Mouse (Mus musculus) neural tube, embryonic 12.5 days (tissue): Measurements from ENCODE around the gene Mpv17l2. TPM values are rescaled to one million over a fixed set of nuclear protein-coding genes. Genes with fewer than 3 reads are reported as not detected.
A peak's percentile ranks its signal among the peaks of the same experiment; 100 is the strongest.

Source experiments
- ATAC-seq: fragments of 200-750 bp; cut with Nextera tagmentation; 2 replicates; pipeline ENCODE4 v1.8.0; 2017; ENCODE audit warnings: low read depth, mild to moderate bottlenecking, moderate TSS enrichment, moderate library complexity; ENCODE audit not compliant: low FRiP score
- H3K27ac ChIP-seq: fragments of 300-500 bp; sonication (generic); 2 replicates; pipeline ENCODE4 v1.5.1; 2016
- H3K27me3 ChIP-seq: fragments of 300-500 bp; sonication (generic); replicated peaks from 2 replicates; pipeline ENCODE4 v1.6.1; 2016; ENCODE audit warnings: mild to moderate bottlenecking
- H3K36me3 ChIP-seq: fragments of 300-500 bp; sonication (generic); 2 replicates; pipeline ENCODE4 v1.6.1; 2016; ENCODE audit warnings: mild to moderate bottlenecking
- H3K4me1 ChIP-seq: fragments of 300-500 bp; sonication (generic); 2 replicates; pipeline ENCODE4 v1.6.1; 2016
- H3K4me2 ChIP-seq: fragments of 300-500 bp; sonication (generic); replicated peaks from 2 replicates; pipeline ENCODE4 v1.6.1; 2016; ENCODE audit warnings: mild to moderate bottlenecking
- H3K4me3 ChIP-seq: fragments of 300-500 bp; sonication (generic); 2 replicates; pipeline ENCODE4 v1.5.1; 2016
- H3K9ac ChIP-seq: fragments of 300-500 bp; sonication (generic); 2 replicates; pipeline ENCODE4 v1.6.1; 2016; ENCODE audit warnings: mild to moderate bottlenecking
- H3K9me3 ChIP-seq: fragments of 300-500 bp; sonication (generic); 2 replicates; pipeline ENCODE4 v1.6.1; 2016; ENCODE audit warnings: mild to moderate bottlenecking
- WGBS: fragments of 180-500 bp; shearing (Covaris S2); methylation state at CpG from one replicate; pipeline ENCODE4 v1.1.7; 2016; 5-methylcytosine and 5-hydroxymethylcytosine counted together
- polyA plus RNA-seq: library from polyadenylated mRNA; unstranded; fragments of >200 nt; fragmentation: Nextera tagmentation; extraction: Ambion mirVana; gene quantifications from 2 replicates; pipeline ENCODE4 v1.2.1, GENCODE M21; 2016

Mpv17l2 gene
- polyA plus RNA-seq, 1 experiment from 2014 or later: 51.2 TPM

GRCm38 (mm10) chr8:70753151-70753550 is 7.6 kb downstream of the Mpv17l2 start:
- Histone ChIP-seq H3K9me3 (no peaks in the 10 kb centered on the region), H3K27me3 (peaks cover 10% of the 10 kb centered on the region), H3K27ac (no peak overlapping the region), H3K4me1 (peaks cover 29% of the 10 kb centered on the region), H3K9ac (peak overlapping the region; percentile 26; the same call in 1 of the 2 replicates), H3K36me3 (peaks cover 21% of the 10 kb centered on the region), H3K4me3 (no peak overlapping the region), H3K4me2 (peak overlapping the region; percentile 26)
- WGBS: 32% methylated on average over 21 of the region's 21 CpGs
- no peak for ATAC-seq

DNA sequence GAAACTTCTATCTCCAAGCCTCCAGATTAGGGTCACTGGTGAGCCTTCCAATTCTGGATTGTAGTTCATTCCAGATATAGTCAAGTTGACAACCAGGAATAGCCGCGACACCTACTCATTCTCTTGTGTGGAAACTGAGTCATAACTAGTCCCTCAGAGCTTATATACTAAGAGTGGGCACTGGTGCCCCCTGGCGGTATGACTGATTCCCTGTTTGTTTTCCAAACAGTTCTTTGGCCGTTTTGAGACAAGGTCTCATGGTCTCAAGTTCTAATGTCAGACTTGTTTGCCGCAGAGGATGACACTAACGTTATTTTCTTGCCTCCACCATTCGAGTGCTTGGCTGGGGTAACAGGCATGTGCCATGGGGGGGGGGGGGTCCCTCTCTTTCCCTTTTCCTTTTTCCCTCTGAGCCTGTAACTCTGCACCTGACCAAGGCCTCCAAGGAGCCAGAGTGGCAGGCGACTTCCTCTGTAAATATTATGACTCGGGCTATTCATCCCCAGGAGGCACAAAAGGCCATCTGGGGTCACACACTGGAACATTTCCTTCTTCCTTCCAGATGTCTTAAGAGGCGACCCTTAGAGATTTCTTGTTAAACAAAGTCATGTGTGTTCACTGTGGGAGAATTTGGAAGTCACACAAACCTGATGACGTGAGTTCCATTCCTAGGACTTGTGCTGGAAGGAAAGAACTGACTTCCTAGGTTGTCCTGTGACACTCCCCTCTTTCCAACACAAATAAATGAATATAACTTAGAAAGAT is 8.6 kb downstream of the Mpv17l2 start:
- WGBS: 38% methylated on average over 11 of the region's 11 CpGs
- no peak for ATAC-seq
- no peak overlapping the region for H3K4me3 ChIP-seq
- H3K27ac ChIP-seq: no peak overlapping the region
- peaks cover 12% of the 10 kb centered on the region for H3K36me3 ChIP-seq
- no peak overlapping the region for H3K9ac ChIP-seq
- no peaks in the 10 kb centered on the region for H3K9me3 ChIP-seq
- H3K4me1 ChIP-seq: peaks cover 20% of the 10 kb centered on the region
- no peak overlapping the region; the same call in 1 of the 2 replicates for H3K4me2 ChIP-seq
- peaks cover 20% of the 10 kb centered on the region for H3K27me3 ChIP-seq

GRCm38 (mm10) chr8:70750128-70750680 is 10.5 kb downstream of the Mpv17l2 start:
- H3K9ac ChIP-seq: no peak overlapping the region
- no peak overlapping the region for H3K27ac ChIP-seq
- no peak for ATAC-seq
- H3K4me2 ChIP-seq: no peak overlapping the region
- WGBS: 88% methylated on average over 13 of the region's 13 CpGs
- no peaks in the 10 kb centered on the region for H3K9me3 ChIP-seq
- H3K36me3 ChIP-seq: no peaks in the 10 kb centered on the region
- H3K4me3 ChIP-seq: no peak overlapping the region
- H3K27me3 ChIP-seq: peaks cover 39% of the 10 kb centered on the region
- H3K4me1 ChIP-seq: peaks cover 9% of the 10 kb centered on the region

DNA sequence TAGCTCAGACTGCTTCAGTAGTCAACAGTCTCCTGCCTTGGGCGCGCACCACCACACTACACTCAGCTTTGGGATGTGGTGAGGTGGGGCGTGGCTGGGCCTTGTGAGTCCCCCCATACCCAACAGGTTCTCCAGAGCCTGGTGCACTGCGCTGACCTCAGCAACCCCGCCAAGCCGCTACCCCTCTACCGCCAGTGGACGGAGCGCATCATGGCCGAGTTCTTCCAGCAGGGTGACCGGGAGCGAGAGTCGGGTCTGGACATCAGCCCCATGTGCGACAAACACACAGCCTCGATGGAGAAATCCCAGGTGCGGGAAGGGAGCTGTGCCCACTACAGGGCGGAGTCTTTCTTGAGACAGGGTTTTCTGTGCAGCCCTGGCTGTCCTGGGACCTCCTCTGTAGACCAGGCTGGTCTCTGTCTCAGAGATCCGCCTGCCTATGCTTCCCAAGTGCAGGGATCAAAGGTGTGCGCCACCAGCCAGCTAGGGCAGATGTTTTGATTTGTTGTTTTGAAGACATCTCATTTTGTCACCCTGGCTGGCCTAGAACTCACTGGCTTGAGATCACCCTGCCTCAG is 11.6 kb downstream of the Mpv17l2 start:
- Histone ChIP-seq H3K9me3 (no peaks in the 10 kb centered on the region), H3K4me2 (no peak overlapping the region), H3K4me3 (no peak overlapping the region), H3K27me3 (peaks cover 49% of the 10 kb centered on the region), H3K36me3 (no peaks in the 10 kb centered on the region), H3K4me1 (peaks cover 7% of the 10 kb centered on the region; the same call in 1 of the 2 replicates), H3K9ac (no peak overlapping the region), H3K27ac (no peak overlapping the region)
- WGBS: 80% methylated on average over 19 of the region's 19 CpGs
- no peak for ATAC-seq

GRCm38 (mm10) chr8:70748246-70749096 is 12.3 kb downstream of the Mpv17l2 start:
- no peak overlapping the region for H3K9ac ChIP-seq
- H3K4me2 ChIP-seq: no peak overlapping the region
- peaks cover 14% of the 10 kb centered on the region for H3K4me1 ChIP-seq
- WGBS: 88% methylated on average over 23 of the region's 23 CpGs
- peaks cover 57% of the 10 kb centered on the region for H3K27me3 ChIP-seq
- ATAC-seq: no peak
- H3K9me3 ChIP-seq: no peaks in the 10 kb centered on the region
- no peaks in the 10 kb centered on the region for H3K36me3 ChIP-seq
- H3K4me3 ChIP-seq: no peak overlapping the region
- no peak overlapping the region for H3K27ac ChIP-seq

DNA sequence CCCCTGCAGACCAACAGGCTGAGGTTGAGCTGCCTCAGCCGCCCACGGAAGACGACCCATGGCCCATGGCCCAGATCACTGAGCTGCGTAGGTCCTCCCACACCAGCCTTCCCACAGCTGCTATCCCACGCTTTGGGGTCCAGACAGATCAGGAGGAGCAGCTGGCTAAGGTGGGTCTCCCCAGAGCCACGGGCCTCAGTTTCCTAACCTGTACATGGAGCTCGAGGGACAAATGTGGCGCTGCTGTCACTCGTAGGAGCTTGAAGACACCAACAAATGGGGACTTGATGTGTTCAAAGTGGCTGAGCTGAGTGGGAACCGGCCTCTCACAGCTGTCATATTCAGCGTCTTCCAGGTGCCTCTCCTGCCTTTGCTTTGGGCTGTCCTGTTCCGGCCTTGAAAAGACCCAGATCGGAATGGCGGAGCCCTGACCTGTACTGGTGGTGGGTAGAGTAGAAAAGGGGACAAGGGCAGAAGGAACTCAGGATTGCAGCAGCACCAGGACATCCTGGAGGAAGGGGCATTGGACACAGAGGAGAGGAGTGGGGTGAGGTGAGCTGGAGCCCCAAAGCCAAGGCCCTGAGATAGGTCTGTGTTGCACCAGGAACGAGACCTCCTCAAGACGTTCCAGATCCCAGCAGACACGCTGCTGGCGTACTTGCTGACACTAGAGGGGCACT is 13.4 kb downstream of the Mpv17l2 start:
- peaks cover 68% of the 10 kb centered on the region for H3K27me3 ChIP-seq
- WGBS: 85% methylated on average over 18 of the region's 18 CpGs

DNA sequence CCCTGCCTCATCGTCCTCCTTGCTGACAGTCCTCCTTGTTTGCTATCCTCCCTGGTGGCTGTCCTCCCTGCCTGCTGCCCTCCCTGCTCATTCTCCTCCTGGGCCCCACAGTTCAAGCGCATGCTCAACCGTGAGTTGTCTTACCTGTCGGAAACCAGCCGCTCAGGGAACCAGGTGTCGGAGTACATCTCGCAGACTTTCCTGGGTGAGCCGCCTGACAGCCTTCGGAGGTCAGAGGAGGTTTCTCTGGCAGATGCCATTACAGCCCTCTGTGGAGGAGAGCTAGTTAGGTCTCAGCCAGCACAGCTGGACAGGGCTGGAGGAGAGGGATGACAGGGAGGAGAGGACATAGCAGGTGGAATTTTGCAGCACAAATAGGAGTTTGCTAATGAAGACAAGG is 14.1 kb downstream of the Mpv17l2 start:
- Histone ChIP-seq H3K36me3 (no peaks in the 10 kb centered on the region), H3K4me1 (peaks cover 16% of the 10 kb centered on the region), H3K27ac (no peak overlapping the region), H3K9me3 (no peaks in the 10 kb centered on the region), H3K4me2 (no peak overlapping the region), H3K9ac (no peak overlapping the region), H3K27me3 (peaks cover 75% of the 10 kb centered on the region), H3K4me3 (no peak overlapping the region)
- 79% methylated on average over 9 of the region's 9 CpGs for WGBS
- no peak for ATAC-seq

More for the DNA sequence above, 13.4 kb downstream of the Mpv17l2 start:
- H3K9ac ChIP-seq: no peak overlapping the region
- no peak overlapping the region for H3K4me2 ChIP-seq
- H3K36me3 ChIP-seq: no peaks in the 10 kb centered on the region
- peaks cover 16% of the 10 kb centered on the region for H3K4me1 ChIP-seq
- H3K27ac ChIP-seq: no peak overlapping the region
- no peaks in the 10 kb centered on the region for H3K9me3 ChIP-seq
- no peak overlapping the region for H3K4me3 ChIP-seq
- no peak for ATAC-seq

DNA sequence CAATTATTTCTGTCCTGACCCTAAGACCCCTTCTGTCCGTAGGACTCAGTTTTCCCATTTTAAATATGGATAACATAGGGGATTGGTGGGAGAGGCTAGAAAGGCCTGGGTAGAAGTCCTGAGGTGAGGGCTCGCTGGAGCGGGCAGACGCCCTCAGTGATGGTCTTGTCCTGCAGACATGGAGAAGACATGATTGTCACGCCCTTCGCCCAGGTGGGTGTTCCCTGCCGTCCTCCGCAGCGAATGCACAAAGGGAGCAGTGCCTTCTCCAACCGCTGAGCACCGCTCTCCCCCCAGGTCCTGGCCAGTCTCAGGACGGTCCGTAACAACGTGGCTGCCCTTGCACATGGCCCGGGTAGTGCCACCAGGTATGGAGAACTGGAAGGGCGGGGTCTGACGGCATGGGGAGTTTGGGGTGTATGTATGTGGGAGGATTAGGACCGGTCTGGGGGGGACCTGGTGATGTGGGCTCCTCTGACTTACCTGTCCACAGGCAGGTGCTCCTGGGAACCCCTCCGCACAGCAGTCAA is 15.0 kb downstream of the Mpv17l2 start:
- 50% methylated on average over 19 of the region's 19 CpGs for WGBS
- ATAC-seq: no peak
- Histone ChIP-seq H3K9ac (no peak overlapping the region), H3K9me3 (no peaks in the 10 kb centered on the region), H3K4me1 (peaks cover 16% of the 10 kb centered on the region), H3K27me3 (peaks cover 80% of the 10 kb centered on the region), H3K27ac (no peak overlapping the region), H3K36me3 (no peaks in the 10 kb centered on the region), H3K4me3 (no peak overlapping the region), H3K4me2 (no peak overlapping the region)

DNA sequence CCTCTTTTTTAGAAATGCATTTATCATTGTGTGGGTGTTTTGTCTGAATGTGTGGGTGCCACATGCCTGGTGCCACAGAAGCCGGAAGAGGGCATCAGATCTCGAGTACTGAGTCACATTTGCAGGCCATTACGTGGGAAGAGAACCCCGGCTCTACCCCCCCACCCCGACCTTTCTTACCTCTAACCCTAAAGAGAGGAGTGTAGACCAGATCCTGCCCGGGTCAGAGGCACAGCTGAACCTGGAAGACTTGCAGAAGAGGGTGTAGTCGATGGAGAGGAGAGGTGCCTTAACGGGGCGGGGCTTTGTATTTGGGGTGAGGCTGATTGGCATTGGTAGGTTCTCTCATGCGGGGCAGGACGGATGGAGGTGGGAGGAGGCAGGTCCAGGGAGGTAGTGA is 15.9 kb downstream of the Mpv17l2 start:
- Histone ChIP-seq H3K4me2 (no peak overlapping the region), H3K4me1 (peaks cover 16% of the 10 kb centered on the region), H3K27me3 (peaks cover 84% of the 10 kb centered on the region), H3K9ac (no peak overlapping the region), H3K4me3 (no peak overlapping the region), H3K9me3 (no peaks in the 10 kb centered on the region), H3K36me3 (no peaks in the 10 kb centered on the region), H3K27ac (no peak overlapping the region)
- 63% methylated on average over 11 of the region's 11 CpGs for WGBS
- ATAC-seq: no peak

- Histone ChIP-seq H3K27me3 (peaks cover 80% of the 10 kb centered on the region), H3K4me1 (peaks cover 16% of the 10 kb centered on the region), H3K36me3 (no peaks in the 10 kb centered on the region), H3K9ac (peak overlapping the region; percentile 47), H3K4me3 (peak overlapping the region; percentile 27), H3K27ac (no peak overlapping the region), H3K4me2 (peak overlapping the region; percentile 57), H3K9me3 (no peaks in the 10 kb centered on the region)
- ATAC-seq: peak; percentile 52; the same call in 1 of the 2 replicates
- WGBS: 4% methylated on average over 48 of the region's 48 CpGs
These were observed 16.8 kb downstream of the Mpv17l2 start for GRCm38 (mm10) chr8:70743656-70744590.
